Mouse (Mus musculus) thymus, adult 2 months (tissue): ENCODE measurements at regions not wholly inside any gene's neighbourhood (a gene's known extent, or its start where the extent isn't known, plus 50 kb on each side); places are given as distances from the start of the nearest gene placed in this dataset.

Experiments
- CTCF ChIP-seq: fragments of 200-500 bp; IDR thresholded peaks from 2 replicates; pipeline ENCODE4 v1.5.1; 2012; ENCODE audit warnings: mild to moderate bottlenecking, control low read depth, low read length, moderate library complexity, borderline replicate concordance; ENCODE audit not compliant: control insufficient read depth, poor library complexity, insufficient read depth; ENCODE audit errors: extremely low read depth
- POLR2A ChIP-seq: fragments of 200-500 bp; IDR thresholded peaks from 2 replicates; pipeline ENCODE4 v1.6.1; 2012; ENCODE audit warnings: mild to moderate bottlenecking, low read length, control low read depth, moderate library complexity; ENCODE audit not compliant: control insufficient read depth, poor library complexity, insufficient read depth; ENCODE audit errors: extremely low read depth

- no peak for TF ChIP-seq POLR2A
- TF ChIP-seq CTCF, result no peak
Measured at GRCm38 (mm10) chr11:52641725-52642338, 122.6 kb upstream of the Fstl4 start.
